Mouse (Mus musculus): Measurements from ENCODE around the gene Snrpa.

GRCm38 (mm10) chr7:27156005-27156404 lies 40.1 kb downstream of the Snrpa start:
- TF ChIP-seq GATA1 (IDR thresholded peaks at IDR 0.05; ENCODE audit: low read length) (no peak), TAL1 (IDR thresholded peaks at IDR 0.05; ENCODE audit: low read length) (no peak)
